Comparison of ENCODE assay signal across 11 mouse cellular contexts in genomic region chr4:152339293-152339790, GRCm38 (mm10). TPM values are rescaled to one million over a fixed set of nuclear protein-coding genes. Genes with fewer than 3 reads are reported as not detected.
DNase-seq lines count a peak whose midpoint lies in the region; ATAC-seq and TF ChIP-seq lines count a peak whose summit lies in the region.
"Had no signal": no experiment of that assay in that cellular context is flagged by ENCODE, and none has a peak within 500 bp of the region (broad histone marks: within the 10 kb centered on the region; RNA-seq: fewer than 3 reads in every experiment).

No protein-coding gene starts in this region.

- H3K4me2 ChIP-seq in heart, embryonic 16.5 days (ENCODE audit: low read depth, low read length), result peak overlapping the region; percentile 92
- H3K4me2 ChIP-seq in hindbrain, embryonic 11.5 days (replicated peaks; ENCODE audit: low read depth, low read length), result peak overlapping the region; percentile 99

- no peaks in the 10 kb centered on the region for H3K9me3 ChIP-seq in heart, embryonic 16.5 days (replicated peaks; ENCODE audit: control insufficient read depth, low read length)
- H3K9me3 ChIP-seq in hindbrain, embryonic 11.5 days (ENCODE audit: control insufficient read depth, low read length), result no peaks in the 10 kb centered on the region
- H3K9me3 ChIP-seq in midbrain, embryonic 10.5 days (replicated peaks), result no peaks in the 10 kb centered on the region

- ATAC-seq in heart, embryonic 16.5 days (replicated peaks; ENCODE audit: extremely low read depth, insufficient read depth, low FRiP score), result no peak
- ATAC-seq in hindbrain, embryonic 11.5 days (ENCODE audit: low FRiP score), result 0 out of 2 replicates have a peak, but pooled peaks have one; percentile 8

- no peak for TF ChIP-seq CTCF in bone marrow macrophage, adult 2 months (IDR thresholded peaks at IDR 0.05; ENCODE audit: low read depth, low read length)

- peaks cover 62% of the 10 kb centered on the region for H3K27me3 ChIP-seq in heart, embryonic 16.5 days (ENCODE audit: control insufficient read depth, insufficient read depth, low read length)
- peaks cover 38% of the 10 kb centered on the region for H3K27me3 ChIP-seq in hindbrain, embryonic 11.5 days (ENCODE audit: control insufficient read depth, insufficient read depth, low read length)
- H3K27me3 ChIP-seq in midbrain, embryonic 10.5 days (ENCODE audit: low read depth, poor library complexity, severe bottlenecking), result peaks cover 77% of the 10 kb centered on the region

- H3K4me1 ChIP-seq in heart, embryonic 16.5 days (ENCODE audit: control insufficient read depth, insufficient read depth, low read length), result peaks cover 6% of the 10 kb centered on the region
- H3K4me1 ChIP-seq in bone marrow macrophage, adult 2 months (ENCODE audit: control insufficient read depth, insufficient read depth, low read length), result no peaks in the 10 kb centered on the region
- peaks cover 9% of the 10 kb centered on the region for H3K4me1 ChIP-seq in hindbrain, embryonic 11.5 days (replicated peaks; ENCODE audit: control insufficient read depth, insufficient read depth, low read length)
- H3K4me1 ChIP-seq in midbrain, embryonic 10.5 days, result peaks cover 40% of the 10 kb centered on the region

- TF ChIP-seq POLR2A in bone marrow macrophage, adult 2 months (IDR thresholded peaks at IDR 0.05; ENCODE audit: borderline replicate concordance, low read depth, low read length), result no peak

- H3K36me3 ChIP-seq in heart, embryonic 16.5 days (ENCODE audit: control insufficient read depth, insufficient read depth), result peaks cover 12% of the 10 kb centered on the region; the same call in 1 of the 2 replicates
- H3K36me3 ChIP-seq in hindbrain, embryonic 11.5 days (ENCODE audit: control insufficient read depth, insufficient read depth, low read length), result no peaks in the 10 kb centered on the region; the same call in 1 of the 2 replicates
- peaks cover 19% of the 10 kb centered on the region for H3K36me3 ChIP-seq in midbrain, embryonic 10.5 days

- peak overlapping the region; percentile 48 for H3K9ac ChIP-seq in heart, embryonic 16.5 days (ENCODE audit: low read length)
- peak overlapping the region; percentile 62 for H3K9ac ChIP-seq in hindbrain, embryonic 11.5 days (ENCODE audit: low read depth, low read length)

- WGBS in heart, embryonic 16.5 days, result 5% methylated on average over 17 of the region's 26 CpGs
- WGBS in hindbrain, embryonic 11.5 days, result 1% methylated on average over 12 of the region's 26 CpGs
- WGBS in midbrain, embryonic 10.5 days, result 1% methylated on average over 26 of the region's 26 CpGs

- H3K27ac ChIP-seq in heart, embryonic 16.5 days (ENCODE audit: low read length), result no peak overlapping the region
- H3K27ac ChIP-seq in bone marrow macrophage, adult 2 months (ENCODE audit: insufficient read depth, low read depth, low read length), result no peak overlapping the region
- H3K27ac ChIP-seq in hindbrain, embryonic 11.5 days (ENCODE audit: low read depth, low read length), result no peak overlapping the region
- peak overlapping the region; percentile 67 for H3K27ac ChIP-seq in midbrain, embryonic 10.5 days (replicated peaks)

- DNase-seq in heart, postnatal 4 days, result no peak
- peak; percentile 29 for DNase-seq in hindbrain, embryonic 11.5 days (ENCODE audit: low spot score)
- peak; percentile 21 for DNase-seq in midbrain, embryonic 10.5 days (ENCODE audit: low spot score)
- no peak for DNase-seq in ovary, postnatal 10 days (ENCODE audit: low spot score)
- DNase-seq in gastrocnemius, adult 18-20 months (ENCODE audit: low spot score), result no peak
- DNase-seq in frontal cortex, postnatal 10 days (ENCODE audit: low spot score in 2 of 2), result no peak
- DNase-seq: thymus, postnatal 36 days had no signal

- peak overlapping the region; percentile 53 for H3K4me3 ChIP-seq in heart, embryonic 16.5 days (ENCODE audit: low read length)
- H3K4me3 ChIP-seq in bone marrow macrophage, adult 2 months (ENCODE audit: insufficient read depth, low read length), result peak overlapping the region; percentile 29; the same call in 1 of the 2 replicates
- H3K4me3 ChIP-seq in hindbrain, embryonic 11.5 days (ENCODE audit: low read depth, low read length), result peak overlapping the region; percentile 46
- peak overlapping the region; percentile 74 for H3K4me3 ChIP-seq in midbrain, embryonic 10.5 days

RNA-seq across cellular contexts. Expression of gene Chd5, which starts 0.9 kb away (rescaled TPM):
- polyA plus RNA-seq in heart, embryonic 16.5 days (2015; fragmentation: Nextera tagmentation; extraction: Ambion mirVana), result 0.02 and 0.04 TPM in 2 replicates
- total RNA-seq in heart, postnatal 4 days (2021), result under 1 TPM; 0.17 to 0.18 TPM
- 0.42 and 0.55 TPM in 2 replicates for polyA plus RNA-seq in bone marrow macrophage, adult 2 months (2012; ENCODE audit: insufficient read depth, insufficient read length, missing spikeins)
- 0.14 and 0.28 TPM in 2 replicates for polyA plus RNA-seq in hindbrain, embryonic 11.5 days (2014; fragmentation: Nextera tagmentation; extraction: Ambion mirVana)
- polyA plus RNA-seq in midbrain, embryonic 10.5 days (2016; fragmentation: Nextera tagmentation; extraction: Ambion mirVana), result 0.07 and 0.12 TPM in 2 replicates
- total RNA-seq in gastrocnemius, adult 18-20 months (2021), result under 1 TPM in 1 of 2 experiments, not detected in 1; 0.12 TPM

RNA-seq across cellular contexts. Expression of gene Rpl22, which starts 13.8 kb away (rescaled TPM):
- polyA plus RNA-seq in heart, embryonic 16.5 days (2015; fragmentation: Nextera tagmentation; extraction: Ambion mirVana), result 186 and 190 TPM in 2 replicates
- total RNA-seq in heart, postnatal 4 days (2021), result 100 to 1,000 TPM; 312 to 319 TPM
- polyA plus RNA-seq in bone marrow macrophage, adult 2 months (2012; ENCODE audit: insufficient read depth, insufficient read length, missing spikeins), result 958 and 1,114 TPM in 2 replicates
- polyA plus RNA-seq in hindbrain, embryonic 11.5 days (2014; fragmentation: Nextera tagmentation; extraction: Ambion mirVana), result 304 and 330 TPM in 2 replicates
- polyA plus RNA-seq in midbrain, embryonic 10.5 days (2016; fragmentation: Nextera tagmentation; extraction: Ambion mirVana), result 282 and 358 TPM in 2 replicates
- total RNA-seq in gastrocnemius, adult 18-20 months (2021), result 100 to 1,000 TPM; 249 to 251 TPM

RNA-seq across cellular contexts. Expression of gene Rnf207, which starts 20.5 kb away (rescaled TPM):
- polyA plus RNA-seq in heart, embryonic 16.5 days (2015; fragmentation: Nextera tagmentation; extraction: Ambion mirVana), result 118 and 122 TPM in 2 replicates
- total RNA-seq in heart, postnatal 4 days (2021), result 100 to 1,000 TPM; 105 to 116 TPM
- polyA plus RNA-seq in bone marrow macrophage, adult 2 months (2012; ENCODE audit: insufficient read depth, insufficient read length, missing spikeins), result not detected in 2 replicates
- 1.5 and 1.6 TPM in 2 replicates for polyA plus RNA-seq in hindbrain, embryonic 11.5 days (2014; fragmentation: Nextera tagmentation; extraction: Ambion mirVana)
- polyA plus RNA-seq in midbrain, embryonic 10.5 days (2016; fragmentation: Nextera tagmentation; extraction: Ambion mirVana), result 1.5 and 2.4 TPM in 2 replicates
- total RNA-seq in gastrocnemius, adult 18-20 months (2021), result not detected
- total RNA-seq: monocyte, adult 5-6 weeks had no signal

RNA-seq across cellular contexts. Expression of gene Icmt, which starts 42.3 kb away (rescaled TPM):
- polyA plus RNA-seq in heart, embryonic 16.5 days (2015; fragmentation: Nextera tagmentation; extraction: Ambion mirVana), result 19.3 and 23.3 TPM in 2 replicates
- 10 to 100 TPM; 32.1 to 33.3 TPM for total RNA-seq in heart, postnatal 4 days (2021)
- 14.0 and 19.7 TPM in 2 replicates for polyA plus RNA-seq in bone marrow macrophage, adult 2 months (2012; ENCODE audit: insufficient read depth, insufficient read length, missing spikeins)
- 17.4 and 20.6 TPM in 2 replicates for polyA plus RNA-seq in hindbrain, embryonic 11.5 days (2014; fragmentation: Nextera tagmentation; extraction: Ambion mirVana)
- 26.8 and 27.6 TPM in 2 replicates for polyA plus RNA-seq in midbrain, embryonic 10.5 days (2016; fragmentation: Nextera tagmentation; extraction: Ambion mirVana)
- 10 to 100 TPM; 19.8 to 19.9 TPM for total RNA-seq in gastrocnemius, adult 18-20 months (2021)

RNA-seq across cellular contexts. Expression of gene Hes3, which starts 47.9 kb away (rescaled TPM):
- polyA plus RNA-seq in heart, embryonic 16.5 days (2015; fragmentation: Nextera tagmentation; extraction: Ambion mirVana), result not detected in 2 replicates
- not detected for total RNA-seq in heart, postnatal 4 days (2021)
- polyA plus RNA-seq in bone marrow macrophage, adult 2 months (2012; ENCODE audit: insufficient read depth, insufficient read length, missing spikeins), result not detected in 2 replicates
- polyA plus RNA-seq in hindbrain, embryonic 11.5 days (2014; fragmentation: Nextera tagmentation; extraction: Ambion mirVana), result 2.9 and 3.5 TPM in 2 replicates
- 26.3 and 30.9 TPM in 2 replicates for polyA plus RNA-seq in midbrain, embryonic 10.5 days (2016; fragmentation: Nextera tagmentation; extraction: Ambion mirVana)
- not detected for total RNA-seq in gastrocnemius, adult 18-20 months (2021)
- total RNA-seq: monocyte, adult 5-6 weeks had no signal
- polyA plus RNA-seq: gonadal fat pad, adult 2 months had no signal

Comparison
In these comparisons a context has a peak if more than half of its experiments do, and no peak if none do; other contexts are left out.
1. DNase-seq: peak in hindbrain, embryonic 11.5 days (single experiment) and midbrain, embryonic 10.5 days (single experiment); none in heart, postnatal 4 days (single experiment), ovary, postnatal 10 days (single experiment), gastrocnemius, adult 18-20 months (single experiment) and frontal cortex, postnatal 10 days (0 of 2).
2. RNA of gene Rnf207, which starts 20.5 kb away (polyA plus RNA-seq): 118 to 122 TPM in heart, embryonic 16.5 days; 1.5 to 1.6 TPM in hindbrain, embryonic 11.5 days, 1.5 to 2.4 TPM in midbrain, embryonic 10.5 days and not detected in bone marrow macrophage, adult 2 months; every median in the first group is over 10 times any median in the second.
3. Peak in every context shown above with its lines, with median percentiles within 50 percentile points of each other: H3K4me3 ChIP-seq.